Mouse (Mus musculus) myocyte (in vitro differentiated cells): ENCODE measurements at regions not wholly inside any gene's neighbourhood (a gene's known extent, or its start where the extent isn't known, plus 50 kb on each side); places are given as distances from the start of the nearest gene placed in this dataset.

ENCODE experiments used
- E2F4 ChIP-seq: IDR thresholded peaks from one replicate; pipeline ENCODE4 v1.6.1; 2011; ENCODE audit warnings: mild to moderate bottlenecking, control low read depth, moderate library complexity; ENCODE audit not compliant: insufficient read depth
- MYOD1 ChIP-seq, 3 experiments: IDR thresholded peaks; one replicate each; pipeline ENCODE4 v1.6.1; 2011; ENCODE audit warnings: control low read depth in 2 of 3, low read depth in 2 of 3, mild to moderate bottlenecking in 2 of 3, moderate library complexity in 1 of 3; ENCODE audit not compliant: insufficient read length in 2 of 3, control insufficient read depth in 1 of 3
- MYOG ChIP-seq, 3 experiments: IDR thresholded peaks; one replicate each; pipeline ENCODE4 v1.6.1; 2011; ENCODE audit warnings: control low read depth in 2 of 3, low read depth in 2 of 3, mild to moderate bottlenecking in 2 of 3; ENCODE audit not compliant: insufficient read length in 2 of 3, control insufficient read depth in 1 of 3, insufficient read depth in 1 of 3
- POLR2A ChIP-seq: IDR thresholded peaks from one replicate; pipeline ENCODE4 v1.6.1; 2011; ENCODE audit warnings: low read depth, mild to moderate bottlenecking, control low read depth, moderate library complexity; ENCODE audit not compliant: insufficient read length
- POLR2AphosphoS2 ChIP-seq: IDR thresholded peaks from one replicate; pipeline ENCODE4 v1.6.1; 2011; ENCODE audit warnings: low read depth, control low read depth; ENCODE audit not compliant: insufficient read length

- TF ChIP-seq POLR2AphosphoS2 (no peak), MYOD1 (IDR thresholded peaks at IDR 0.05; ENCODE audit: control insufficient read depth in 1 of 3, insufficient read length in 2 of 3, low read depth in 2 of 3) (no peak), POLR2A (no peak), E2F4 (no peak), MYOG (IDR thresholded peaks at IDR 0.05; ENCODE audit: control insufficient read depth in 1 of 3, insufficient read depth in 1 of 3, insufficient read length in 2 of 3, low read depth in 2 of 3) (no peak)
Measured at GRCm38 (mm10) chr4:32164736-32165241, 73.8 kb upstream of the Bach2 start.
